Mouse (Mus musculus) layer of hippocampus, adult 2 months (tissue): ENCODE measurements around the gene 1700047I17Rik2. TPM values are rescaled to one million over a fixed set of nuclear protein-coding genes. Genes with fewer than 3 reads are reported as not detected.
"Not testable (repeated sequence)": the region's sequence is repeated elsewhere in the genome, so short reads cannot be mapped to it uniquely, and the experiment has no call there.

Source experiments
- DNase-seq, 2 experiments: peaks; one replicate each; pipeline ENCODE4 v3.0.0; 2022; ENCODE audit warnings: low spot score in 2 of 2
- H3K27ac ChIP-seq: fragments of 200-600 bp; 2 replicates; pipeline ENCODE4 v1.8.1; 2022
- H3K4me3 ChIP-seq: fragments of 200-600 bp; 2 replicates; pipeline ENCODE4 v1.8.1; 2022; ENCODE audit warnings: mild to moderate bottlenecking
- long read RNA-seq, 2 experiments: library from polyadenylated mRNA; stranded (forward); transcript quantifications; one replicate each; pipeline ENCODE4 v2.0.0; 2021; ENCODE audit warnings: borderline mapping rate in 2 of 2
- total RNA-seq, 2 experiments: library from RNA; stranded (reverse); gene quantifications; 2 replicates each; pipeline ENCODE4 v1.2.3; 2021

Gene 1700047I17Rik2
- 1 to 10 TPM; 1.2 to 5.5 TPM for total RNA-seq
- long read RNA-seq, experiment 1, transcript 1700047I17Rik2-201 (5 exons, 3,863 nt), result major isoform, 14 of 17 reads
- long read RNA-seq, experiment 1, partial matches to known transcripts, result 0 of 17 reads
- long read RNA-seq, experiment 1, other reads (novel, unspliced or antisense), result 3 of 17 reads
- long read RNA-seq, experiment 2, transcript 1700047I17Rik2-201 (5 exons, 3,863 nt), result major isoform, 22 of 24 reads
- long read RNA-seq, experiment 2, partial matches to known transcripts, result 0 of 24 reads
- long read RNA-seq, experiment 2, other reads (novel, unspliced or antisense), result 2 of 24 reads

- H3K4me3 ChIP-seq, result not testable (repeated sequence)
Observed at GRCm38 (mm10) chr12:55199306-55199705, at the start of gene 1700047I17Rik2. 1700047I17Rik2 (plus strand) TSS chr12:55199592.

GRCm38 (mm10) chr12:55154559-55155448 is 44.6 kb upstream of the 1700047I17Rik2 start, which contains the start of gene Srp54b:
Srp54b (plus strand) TSS chr12:55155104.
- not testable (repeated sequence) for H3K27ac ChIP-seq, DNase-seq
- H3K4me3 ChIP-seq, result peak within 1 kb of the TSS; percentile 41; the same call in 1 of the 2 replicates

More at GRCm38 (mm10) chr12:55199306-55199705, at the start of gene 1700047I17Rik2:
- not testable (repeated sequence) for H3K27ac ChIP-seq, DNase-seq

GRCm38 (mm10) chr12:55155449-55155783 is 44.0 kb upstream of the 1700047I17Rik2 start:
- peak overlapping the region; percentile 41; the same call in 1 of the 2 replicates for H3K4me3 ChIP-seq
- not testable (repeated sequence) for DNase-seq, H3K27ac ChIP-seq

GRCm38 (mm10) chr12:55167034-55167557 is 32.3 kb upstream of the 1700047I17Rik2 start:
- DNase-seq, H3K4me3 ChIP-seq, H3K27ac ChIP-seq: not testable (repeated sequence)

GRCm38 (mm10) chr12:55187686-55188085 is 11.7 kb upstream of the 1700047I17Rik2 start:
- not testable (repeated sequence) for H3K27ac ChIP-seq, H3K4me3 ChIP-seq, DNase-seq

- DNase-seq, H3K4me3 ChIP-seq, H3K27ac ChIP-seq: not testable (repeated sequence)
Observed at GRCm38 (mm10) chr12:55189127-55189526, 10.3 kb upstream of the 1700047I17Rik2 start.

GRCm38 (mm10) chr12:55199799-55200198 is 407 bp downstream of the 1700047I17Rik2 start:
- not testable (repeated sequence) for H3K4me3 ChIP-seq, DNase-seq, H3K27ac ChIP-seq

- not testable (repeated sequence) for DNase-seq, H3K27ac ChIP-seq, H3K4me3 ChIP-seq
Observed at GRCm38 (mm10) chr12:55212944-55213343, 13.6 kb downstream of the 1700047I17Rik2 start.

GRCm38 (mm10) chr12:55229626-55230519 is 30.5 kb downstream of the 1700047I17Rik2 start, which contains the start of gene Srp54c:
Srp54c (plus strand) TSS chr12:55230168.
- not testable (repeated sequence) for DNase-seq, H3K27ac ChIP-seq
- H3K4me3 ChIP-seq, result peak within 1 kb of the TSS; percentile 47; the same call in 1 of the 2 replicates

- DNase-seq, H3K27ac ChIP-seq: not testable (repeated sequence)
- H3K4me3 ChIP-seq, result peak overlapping the region; percentile 47; the same call in 1 of the 2 replicates
Observed at GRCm38 (mm10) chr12:55230520-55230861, 31.1 kb downstream of the 1700047I17Rik2 start.

- not testable (repeated sequence) for H3K4me3 ChIP-seq, DNase-seq, H3K27ac ChIP-seq
Observed at GRCm38 (mm10) chr12:55242243-55242642, 42.9 kb downstream of the 1700047I17Rik2 start.

- not testable (repeated sequence) for DNase-seq, H3K4me3 ChIP-seq, H3K27ac ChIP-seq
Observed at GRCm38 (mm10) chr12:55261950-55262349, 62.6 kb downstream of the 1700047I17Rik2 start.

- not testable (repeated sequence) for H3K27ac ChIP-seq, H3K4me3 ChIP-seq, DNase-seq
Observed at GRCm38 (mm10) chr12:55263385-55263784, 64.0 kb downstream of the 1700047I17Rik2 start.

Other genes starting within 250 kb of the 1700047I17Rik2 start
- not detected for gene Gm20403, start 213.1 kb upstream of the 1700047I17Rik2 start, total RNA-seq
- gene Baz1a, start 185.2 kb upstream of the 1700047I17Rik2 start, total RNA-seq, result 1 to 10 TPM; 1.4 to 1.8 TPM
- 10 to 100 TPM in 1 of 2 experiments, 1 to 10 TPM in 1; 9.9 to 11.4 TPM for gene 2700097O09Rik, start 119.5 kb upstream of the 1700047I17Rik2 start, total RNA-seq
- 10 to 100 TPM; 86.3 to 87.0 TPM for gene Srp54a, start 119.3 kb upstream of the 1700047I17Rik2 start, total RNA-seq
- 10 to 100 TPM; 12.3 to 15.5 TPM for gene Fam177a, start 75.1 kb upstream of the 1700047I17Rik2 start, total RNA-seq
- 10 to 100 TPM; 51.4 to 58.8 TPM for gene Srp54b, start 44.5 kb upstream of the 1700047I17Rik2 start, total RNA-seq
- gene Srp54c, start 30.6 kb downstream of the 1700047I17Rik2 start, total RNA-seq, result 10 to 100 TPM; 33.0 to 35.3 TPM
- gene 1110008L16Rik, start 100.0 kb downstream of the 1700047I17Rik2 start, total RNA-seq, result 1 to 10 TPM; 9.3 to 9.7 TPM
- gene Ppp2r3c, start 103.4 kb downstream of the 1700047I17Rik2 start, total RNA-seq, result 10 to 100 TPM; 12.8 to 16.2 TPM
- 100 to 1,000 TPM; 128 to 146 TPM for gene Psma6, start 184.6 kb downstream of the 1700047I17Rik2 start, total RNA-seq